Mouse (Mus musculus) gastrocnemius, postnatal 36 days (tissue): ENCODE measurements around the gene Adgrb3. TPM values are rescaled to one million over a fixed set of nuclear protein-coding genes. Genes with fewer than 3 reads are reported as not detected.
"Not testable (repeated sequence)": the region's sequence is repeated elsewhere in the genome, so short reads cannot be mapped to it uniquely, and the experiment has no call there.

ENCODE experiments used
- DNase-seq, 2 experiments: peaks; one replicate each; pipeline ENCODE4 v3.0.0; 2022
- intact Hi-C: fragments of 180-260 bp; cut with DNase I; formaldehyde crosslinking; loops from one replicate; pipeline ENCODE4 v1.15.1; 2025
- total RNA-seq, 2 experiments: library from RNA; stranded (reverse); gene quantifications; 2 replicates each; pipeline ENCODE4 v1.2.3; 2021

Gene Adgrb3
- total RNA-seq, 2 experiments from 2014 or later, result 0.05 TPM

- intact Hi-C loops, result no loop called here
- DNase-seq, result no peak
Measured at GRCm38 (mm10) chr1:25543915-25544314, 285.6 kb downstream of the Adgrb3 start.

- intact Hi-C loops, result no loop called here
- DNase-seq, result no peak
Measured at GRCm38 (mm10) chr1:25542891-25543290, 286.6 kb downstream of the Adgrb3 start.

GRCm38 (mm10) chr1:25526976-25527375 lies 302.5 kb downstream of the Adgrb3 start:
- no peak for DNase-seq
- intact Hi-C loops, result no loop called here

GRCm38 (mm10) chr1:25510321-25511055 lies 319.0 kb downstream of the Adgrb3 start:
- intact Hi-C loops, result loop anchor here (5.0 kb wide), 1 partner anchor 107 kb away; no protein-coding TSS in a partner anchor

GRCm38 (mm10) chr1:25504313-25504712 lies 325.2 kb downstream of the Adgrb3 start:
- intact Hi-C loops, result no loop called here
- no peak for DNase-seq

More at GRCm38 (mm10) chr1:25510321-25511055, 319.0 kb downstream of the Adgrb3 start:
- no peak for DNase-seq

- DNase-seq, result no peak
- intact Hi-C loops, result no loop called here
Measured at GRCm38 (mm10) chr1:25503524-25503923, 326.0 kb downstream of the Adgrb3 start.

GRCm38 (mm10) chr1:25495202-25495914 lies 334.1 kb downstream of the Adgrb3 start:
- intact Hi-C loops, result no loop called here
- DNase-seq, result no peak

GRCm38 (mm10) chr1:25491503-25491902 lies 338.0 kb downstream of the Adgrb3 start:
- intact Hi-C loops, result no loop called here

GRCm38 (mm10) chr1:25490174-25490573 lies 339.3 kb downstream of the Adgrb3 start:
- no peak for DNase-seq
- intact Hi-C loops, result no loop called here

More at GRCm38 (mm10) chr1:25491503-25491902, 338.0 kb downstream of the Adgrb3 start:
- no peak for DNase-seq

GRCm38 (mm10) chr1:25475699-25476098 lies 353.8 kb downstream of the Adgrb3 start:
- DNase-seq, result no peak
- intact Hi-C loops, result no loop called here

- no peak for DNase-seq
- intact Hi-C loops, result no loop called here
Measured at GRCm38 (mm10) chr1:25474469-25474868, 355.0 kb downstream of the Adgrb3 start.

- intact Hi-C loops, DNase-seq: not testable (repeated sequence)
Measured at GRCm38 (mm10) chr1:25471612-25472011, 357.9 kb downstream of the Adgrb3 start.

- DNase-seq, result no peak
- intact Hi-C loops, result no loop called here
Measured at GRCm38 (mm10) chr1:25462612-25463011, 366.9 kb downstream of the Adgrb3 start.

GRCm38 (mm10) chr1:25435506-25435905 lies 394.0 kb downstream of the Adgrb3 start:
- intact Hi-C loops, result no loop called here
- DNase-seq, result no peak

- intact Hi-C loops, result no loop called here
- no peak for DNase-seq
Measured at GRCm38 (mm10) chr1:25430219-25430862, 399.2 kb downstream of the Adgrb3 start.

GRCm38 (mm10) chr1:25420701-25421100 lies 408.8 kb downstream of the Adgrb3 start:
- intact Hi-C loops, result no loop called here
- no peak for DNase-seq

GRCm38 (mm10) chr1:25419378-25419777 lies 410.1 kb downstream of the Adgrb3 start:
- intact Hi-C loops, result no loop called here

GRCm38 (mm10) chr1:25415084-25415483 lies 414.4 kb downstream of the Adgrb3 start:
- intact Hi-C loops, result no loop called here
- DNase-seq, result no peak

More at GRCm38 (mm10) chr1:25419378-25419777, 410.1 kb downstream of the Adgrb3 start:
- no peak for DNase-seq

- intact Hi-C loops, result no loop called here
- no peak for DNase-seq
Measured at GRCm38 (mm10) chr1:25364186-25364585, 465.3 kb downstream of the Adgrb3 start.

- intact Hi-C loops, result no loop called here
- DNase-seq, result no peak
Measured at GRCm38 (mm10) chr1:25358554-25358953, 471.0 kb downstream of the Adgrb3 start.

- intact Hi-C loops, result no loop called here
- DNase-seq, result no peak
Measured at GRCm38 (mm10) chr1:25355486-25355885, 474.0 kb downstream of the Adgrb3 start.
